9 mouse cellular contexts compared by ENCODE assay signal in the genomic region with DNA sequence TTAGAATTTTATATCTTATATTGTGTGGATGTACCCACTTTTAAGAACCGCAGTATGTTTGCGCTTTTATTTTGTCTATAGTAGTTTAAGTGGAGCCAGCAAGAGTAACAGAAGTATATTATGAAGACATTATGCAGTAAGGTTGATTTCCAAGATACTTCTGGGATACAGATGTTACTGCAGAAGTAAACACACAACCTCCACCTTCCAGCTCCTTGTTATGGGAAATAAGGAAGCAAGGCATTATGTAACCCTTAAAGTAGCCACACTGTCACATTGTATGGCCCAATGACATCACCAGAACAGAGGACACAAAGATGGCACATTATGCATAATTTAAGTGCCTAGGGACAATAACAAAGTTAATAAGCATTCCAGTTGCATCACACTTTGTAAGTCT. TPM values are rescaled to one million over a fixed set of nuclear protein-coding genes. Genes with fewer than 3 reads are reported as not detected.
DNase-seq lines count a peak whose midpoint lies in the region; ATAC-seq and TF ChIP-seq lines count a peak whose summit lies in the region.
"Had no signal": no experiment of that assay in that cellular context is flagged by ENCODE, and none has a peak within 500 bp of the region (broad histone marks: within the 10 kb centered on the region; RNA-seq: fewer than 3 reads in every experiment).

No protein-coding gene starts in this region.

- H3K4me2 ChIP-seq in forebrain, embryonic 12.5 days: peak overlapping the region; percentile 92; the same call in 1 of the 2 replicates
- H3K4me2 ChIP-seq in intestine, embryonic 16.5 days (ENCODE audit: low read depth, low read length): peak overlapping the region; percentile 76; the same call in 1 of the 2 replicates
- H3K4me2 ChIP-seq in neural tube, embryonic 13.5 days: peak overlapping the region; percentile 74

- H3K79me2 ChIP-seq in liver, adult 2 months (ENCODE audit: control insufficient read depth, insufficient read depth, low read length): no peaks in the 10 kb centered on the region

- TF ChIP-seq CTCF in liver, adult 2 months (IDR thresholded peaks at IDR 0.05; ENCODE audit: low read depth, low read length): no peak

- TF ChIP-seq POLR2A in liver, adult 2 months (IDR thresholded peaks at IDR 0.05; ENCODE audit: extremely low read depth, insufficient read depth, low read length): no peak

- DNase-seq in liver, adult 2 months (ENCODE audit: extremely low read depth, low read depth, low spot score): peak; percentile 6
- DNase-seq in liver: no peak
- no peak for DNase-seq in urinary bladder, postnatal 25 days (ENCODE audit: low spot score)
- DNase-seq in testis, postnatal 10 days (ENCODE audit: low spot score): no peak
- no peak for DNase-seq in cerebellum, adult 11 months
- DNase-seq: cerebellum, adult 8-10 months had no signal

- no peak overlapping the region for H3K27ac ChIP-seq in liver, adult 2 months (replicated peaks; ENCODE audit: insufficient read depth, low read depth, low read length)
- no peak overlapping the region for H3K27ac ChIP-seq in forebrain, embryonic 12.5 days
- H3K27ac ChIP-seq in intestine, embryonic 16.5 days (ENCODE audit: low read length): no peak overlapping the region
- H3K27ac ChIP-seq in neural tube, embryonic 13.5 days (replicated peaks): no peak overlapping the region

- no peaks in the 10 kb centered on the region for H3K9me3 ChIP-seq in forebrain, embryonic 12.5 days
- H3K9me3 ChIP-seq in intestine, embryonic 16.5 days (ENCODE audit: control insufficient read depth, low read length): no peaks in the 10 kb centered on the region
- no peaks in the 10 kb centered on the region for H3K9me3 ChIP-seq in neural tube, embryonic 13.5 days

- peak overlapping the region; percentile 24; the same call in 1 of the 2 replicates for H3K4me3 ChIP-seq in liver, adult 2 months (ENCODE audit: insufficient read depth, low read depth, low read length)
- H3K4me3 ChIP-seq in forebrain, embryonic 12.5 days (replicated peaks): no peak overlapping the region
- no peak overlapping the region for H3K4me3 ChIP-seq in intestine, embryonic 16.5 days (ENCODE audit: low read length)
- H3K4me3 ChIP-seq in neural tube, embryonic 13.5 days: no peak overlapping the region

- WGBS in liver, adult 2 months: 94% methylated on average over 2 of the region's 2 CpGs
- 87% methylated on average over 2 of the region's 2 CpGs for WGBS in forebrain, embryonic 12.5 days
- 93% methylated on average over 2 of the region's 2 CpGs for WGBS in intestine, embryonic 16.5 days
- 97% methylated on average over 2 of the region's 2 CpGs for WGBS in neural tube, embryonic 13.5 days

- H3K4me1 ChIP-seq in liver, adult 2 months (ENCODE audit: control insufficient read depth, insufficient read depth, low read length): no peaks in the 10 kb centered on the region
- H3K4me1 ChIP-seq in forebrain, embryonic 12.5 days: peaks cover 10% of the 10 kb centered on the region
- H3K4me1 ChIP-seq in intestine, embryonic 16.5 days (ENCODE audit: control insufficient read depth, insufficient read depth, low read length): no peaks in the 10 kb centered on the region
- peaks cover 15% of the 10 kb centered on the region for H3K4me1 ChIP-seq in neural tube, embryonic 13.5 days (replicated peaks)

- no peak for ATAC-seq in forebrain, embryonic 12.5 days (ENCODE audit: low FRiP score)
- ATAC-seq in intestine, embryonic 16.5 days: no peak
- no peak for ATAC-seq in neural tube, embryonic 13.5 days (ENCODE audit: low read depth)

- H3K27me3 ChIP-seq in liver, adult 2 months (ENCODE audit: control insufficient read depth, insufficient read depth, low read length): no peaks in the 10 kb centered on the region
- H3K27me3 ChIP-seq in forebrain, embryonic 12.5 days: no peaks in the 10 kb centered on the region
- H3K27me3 ChIP-seq in intestine, embryonic 16.5 days (replicated peaks; ENCODE audit: control insufficient read depth, insufficient read depth, low read length): no peaks in the 10 kb centered on the region
- H3K27me3 ChIP-seq in neural tube, embryonic 13.5 days: no peaks in the 10 kb centered on the region

- H3K9ac ChIP-seq in liver, adult 2 months (ENCODE audit: low read depth, low read length): no peak overlapping the region
- no peak overlapping the region for H3K9ac ChIP-seq in forebrain, embryonic 12.5 days
- no peak overlapping the region for H3K9ac ChIP-seq in intestine, embryonic 16.5 days (ENCODE audit: low read depth, low read length)
- no peak overlapping the region for H3K9ac ChIP-seq in neural tube, embryonic 13.5 days

- no peaks in the 10 kb centered on the region for H3K36me3 ChIP-seq in liver, adult 2 months (ENCODE audit: control insufficient read depth, insufficient read depth, low read length)
- H3K36me3 ChIP-seq in forebrain, embryonic 12.5 days (replicated peaks): no peaks in the 10 kb centered on the region
- H3K36me3 ChIP-seq in intestine, embryonic 16.5 days (ENCODE audit: control insufficient read depth, insufficient read depth, low read length): no peaks in the 10 kb centered on the region
- H3K36me3 ChIP-seq in neural tube, embryonic 13.5 days: no peaks in the 10 kb centered on the region

RNA-seq across cellular contexts. Expression of gene Plscr4, which starts 1.2 kb away (rescaled TPM):
- 2.1 and 2.6 TPM in 2 replicates for total RNA-seq in liver, adult 2 months (2014; rRNA removed)
- 0.87 and 1.6 TPM in 2 replicates for polyA plus RNA-seq in liver, adult 2 months (2012; rRNA removed)
- 1.3 and 2.0 TPM in 2 replicates for polyA plus RNA-seq in forebrain, embryonic 12.5 days (2016; fragmentation: Nextera tagmentation; extraction: Ambion mirVana)
- 5.3 and 5.8 TPM in 2 replicates for polyA plus RNA-seq in intestine, embryonic 16.5 days (2015; fragmentation: Nextera tagmentation; extraction: Ambion mirVana)
- polyA plus RNA-seq in neural tube, embryonic 13.5 days (2015; fragmentation: Nextera tagmentation; extraction: Ambion mirVana): 3.4 and 3.8 TPM in 2 replicates
